15 mouse cellular contexts compared by ENCODE assay signal in genomic region chr2:4187521-4187920, GRCm38 (mm10).
DNase-seq lines count a peak whose midpoint lies in the region; ATAC-seq lines count a peak whose summit lies in the region.
"Had no signal": no experiment of that assay in that cellular context is flagged by ENCODE, and none has a peak within 500 bp of the region (broad histone marks: within the 10 kb centered on the region; RNA-seq: fewer than 3 reads in every experiment).

No protein-coding gene starts in this region.

- H3K36me3 ChIP-seq in heart, embryonic 11.5 days (ENCODE audit: control insufficient read depth, insufficient read depth, low read length), result no peaks in the 10 kb centered on the region
- H3K36me3 ChIP-seq in heart, embryonic 13.5 days, result no peaks in the 10 kb centered on the region
- no peaks in the 10 kb centered on the region for H3K36me3 ChIP-seq in midbrain, embryonic 15.5 days (replicated peaks)
- H3K36me3 ChIP-seq: embryonic facial prominence, embryonic 13.5 days; hindbrain, embryonic 12.5 days; midbrain, embryonic 13.5 days; neural tube, embryonic 12.5 days had no signal

- no peaks in the 10 kb centered on the region for H3K9me3 ChIP-seq in heart, embryonic 11.5 days (replicated peaks; ENCODE audit: control insufficient read depth, low read length)
- no peaks in the 10 kb centered on the region; the same call in 1 of the 2 replicates for H3K9me3 ChIP-seq in heart, embryonic 13.5 days
- H3K9me3 ChIP-seq in midbrain, embryonic 15.5 days, result no peaks in the 10 kb centered on the region
- H3K9me3 ChIP-seq: embryonic facial prominence, embryonic 13.5 days; hindbrain, embryonic 12.5 days; midbrain, embryonic 13.5 days had no signal

- ATAC-seq in heart, embryonic 11.5 days (replicated peaks; ENCODE audit: insufficient number of reproducible peaks, low FRiP score, low TSS enrichment), result no peak
- ATAC-seq in heart, embryonic 13.5 days (ENCODE audit: extremely low read depth, insufficient number of reproducible peaks, low FRiP score, low TSS enrichment), result no peak
- ATAC-seq in midbrain, embryonic 15.5 days (replicated peaks), result no peak
- ATAC-seq: forebrain, embryonic 16.5 days had no signal

- 0 out of 2 replicates have a peak, but pooled peaks cover 3% of the 10 kb centered on the region for H3K4me1 ChIP-seq in heart, embryonic 11.5 days (ENCODE audit: control insufficient read depth, insufficient read depth, low read length)
- peaks cover 17% of the 10 kb centered on the region for H3K4me1 ChIP-seq in heart, embryonic 13.5 days
- H3K4me1 ChIP-seq in midbrain, embryonic 15.5 days, result no peaks in the 10 kb centered on the region; the same call in 1 of the 2 replicates

- WGBS in heart, embryonic 11.5 days (ENCODE audit: insufficient replicate concordance), result 44% methylated on average over 4 of the region's 4 CpGs
- WGBS in heart, embryonic 13.5 days, result 37% methylated on average over 4 of the region's 4 CpGs
- 64% methylated on average over 4 of the region's 4 CpGs for WGBS in midbrain, embryonic 15.5 days

- H3K27ac ChIP-seq in heart, embryonic 11.5 days (ENCODE audit: low read depth, low read length), result no peak overlapping the region
- peak overlapping the region; percentile 58 for H3K27ac ChIP-seq in heart, embryonic 13.5 days (replicated peaks)
- H3K27ac ChIP-seq in midbrain, embryonic 15.5 days, result no peak overlapping the region
- H3K27ac ChIP-seq: embryonic facial prominence, embryonic 13.5 days; hindbrain, embryonic 12.5 days; left cerebral cortex, adult 2 months; midbrain, embryonic 13.5 days; neural tube, embryonic 12.5 days had no signal

- no peak overlapping the region for H3K4me2 ChIP-seq in heart, embryonic 11.5 days
- no peak overlapping the region for H3K4me2 ChIP-seq in heart, embryonic 13.5 days
- H3K4me2 ChIP-seq in midbrain, embryonic 15.5 days, result no peak overlapping the region
- H3K4me2 ChIP-seq: embryonic facial prominence, embryonic 13.5 days; hindbrain, embryonic 12.5 days; midbrain, embryonic 13.5 days; neural tube, embryonic 12.5 days had no signal

- DNase-seq in heart, adult 11 months, result peak; percentile 96
- DNase-seq in right cerebral cortex, postnatal 10 days (ENCODE audit: low spot score in 2 of 2), result peak; percentile 64
- DNase-seq in right cerebral cortex, postnatal 14 days, result no peak
- DNase-seq in telencephalon, adult 2 months (ENCODE audit: low read depth, low spot score), result peak; percentile 18
- DNase-seq in adipocyte (ENCODE audit: low spot score), result no peak
- DNase-seq: right cerebral cortex, adult 18-20 months had no signal

- no peak overlapping the region for H3K9ac ChIP-seq in heart, embryonic 11.5 days (ENCODE audit: low read depth, low read length)
- no peak overlapping the region for H3K9ac ChIP-seq in heart, embryonic 13.5 days
- no peak overlapping the region for H3K9ac ChIP-seq in midbrain, embryonic 15.5 days
- H3K9ac ChIP-seq: embryonic facial prominence, embryonic 13.5 days; hindbrain, embryonic 12.5 days; midbrain, embryonic 13.5 days; neural tube, embryonic 12.5 days had no signal

- H3K4me3 ChIP-seq in heart, embryonic 11.5 days (ENCODE audit: low read depth, low read length), result no peak overlapping the region
- H3K4me3 ChIP-seq in heart, embryonic 13.5 days, result no peak overlapping the region
- H3K4me3 ChIP-seq in midbrain, embryonic 15.5 days, result no peak overlapping the region
- H3K4me3 ChIP-seq: embryonic facial prominence, embryonic 13.5 days; hindbrain, embryonic 12.5 days; left cerebral cortex, adult 2 months; midbrain, embryonic 13.5 days; neural tube, embryonic 12.5 days had no signal

- H3K27me3 ChIP-seq in heart, embryonic 11.5 days (ENCODE audit: control insufficient read depth, insufficient read depth, low read length), result no peaks in the 10 kb centered on the region
- H3K27me3 ChIP-seq in heart, embryonic 13.5 days (replicated peaks), result no peaks in the 10 kb centered on the region
- no peaks in the 10 kb centered on the region for H3K27me3 ChIP-seq in midbrain, embryonic 15.5 days (replicated peaks)
- H3K27me3 ChIP-seq: embryonic facial prominence, embryonic 13.5 days; hindbrain, embryonic 12.5 days; midbrain, embryonic 13.5 days; neural tube, embryonic 12.5 days had no signal

Comparison
In these comparisons a context has a peak if more than half of its experiments do, and no peak if none do; other contexts are left out.
1. DNase-seq: peak in heart, adult 11 months (single experiment), right cerebral cortex, postnatal 10 days (2 of 2) and telencephalon, adult 2 months (single experiment); none in right cerebral cortex, postnatal 14 days (single experiment) and adipocyte (single experiment).